Mouse (Mus musculus): ENCODE data around the gene Gm973. TPM values are rescaled to one million over a fixed set of nuclear protein-coding genes. Genes with fewer than 3 reads are reported as not detected.

Gene Gm973
- total and polyA plus RNA-seq, 3 experiments: 2.3 to 14.9 (median 7.6) TPM

GRCm38 (mm10) chr1:59481456-59482291 is 34.4 kb upstream of the Gm973 start (continued):
- no peak for TF ChIP-seq RAD21 (IDR thresholded peaks at IDR 0.05; ENCODE audit: low read depth, low read length)
- no peak for TF ChIP-seq PAX5 (IDR thresholded peaks at IDR 0.05; ENCODE audit: low read length)
- TF ChIP-seq RCOR1 (conservative IDR thresholded peaks at IDR 0.05; ENCODE audit: low read depth, low read length): no peak
- TF ChIP-seq UBTF (IDR thresholded peaks at IDR 0.05; ENCODE audit: low read depth, low read length): no peak
- no peak for TF ChIP-seq JUN (IDR thresholded peaks at IDR 0.05; ENCODE audit: insufficient read depth, low read depth, low read length)
- no peak for TF ChIP-seq MAFK (IDR thresholded peaks at IDR 0.05; ENCODE audit: insufficient replicate concordance, low read length)
- peak; percentile 21; the same call in 1 of the 2 replicates for TF ChIP-seq IRF4 (IDR thresholded peaks at IDR 0.05; ENCODE audit: low read depth, low read length)
- TF ChIP-seq ELF1 (IDR thresholded peaks at IDR 0.05; ENCODE audit: low read depth, low read length): peak; percentile 85
- peak; percentile 94 for TF ChIP-seq CHD2 (IDR thresholded peaks at IDR 0.05; ENCODE audit: low read length)
- no peak for TF ChIP-seq ZKSCAN1 (IDR thresholded peaks at IDR 0.05; ENCODE audit: borderline replicate concordance, low read depth, low read length)
- no peak for TF ChIP-seq ETS1 (conservative IDR thresholded peaks at IDR 0.05; ENCODE audit: low read depth, low read length)
- peak; percentile 54; the same call in 1 of the 2 replicates for TF ChIP-seq E2F4 (IDR thresholded peaks at IDR 0.05; ENCODE audit: insufficient replicate concordance, low read depth, low read length)
- no peak; the same call in 1 of the 2 replicates for TF ChIP-seq MAX (IDR thresholded peaks at IDR 0.05; ENCODE audit: low read length)
- TF ChIP-seq SMC3 (IDR thresholded peaks at IDR 0.05; ENCODE audit: low read depth, low read length): no peak; the same call in 1 of the 2 replicates
- TF ChIP-seq ZMIZ1 (IDR thresholded peaks at IDR 0.05; ENCODE audit: low read depth, low read length): peak; percentile 47; the same call in 1 of the 2 replicates
- TF ChIP-seq ZC3H11A (IDR thresholded peaks at IDR 0.05; ENCODE audit: low read depth, low read length): no peak
- no peak for TF ChIP-seq USF2 (conservative IDR thresholded peaks at IDR 0.05; ENCODE audit: low read depth, low read length)
- TF ChIP-seq USF1 (IDR thresholded peaks at IDR 0.05; ENCODE audit: low read depth, low read length): no peak; the same call in 1 of the 2 replicates
- TF ChIP-seq POLR2AphosphoS2 (IDR thresholded peaks at IDR 0.05; ENCODE audit: low read depth, low read length): peak; percentile 46; the same call in 1 of the 2 replicates
- TF ChIP-seq KAT2A (IDR thresholded peaks at IDR 0.05; ENCODE audit: insufficient replicate concordance, low read length): no peak
- no peak for TF ChIP-seq CHD1 (IDR thresholded peaks at IDR 0.05; ENCODE audit: low read depth, low read length)

- TF ChIP-seq MAZ (IDR thresholded peaks at IDR 0.05; ENCODE audit: low read depth, low read length): no peak
- no peak for TF ChIP-seq NRF1 (IDR thresholded peaks at IDR 0.05; ENCODE audit: low read depth, low read length)
- TF ChIP-seq USF2 (conservative IDR thresholded peaks at IDR 0.05; ENCODE audit: low read depth, low read length): no peak
- TF ChIP-seq EP300 (IDR thresholded peaks at IDR 0.05; ENCODE audit: low read length): no peak
- 0 out of 2 replicates have a peak, but pooled peaks have one; percentile 17 for TF ChIP-seq MYC (IDR thresholded peaks at IDR 0.05; ENCODE audit: low read depth, low read length)
- no peak for TF ChIP-seq MEF2A (IDR thresholded peaks at IDR 0.05; ENCODE audit: borderline replicate concordance, low read depth, low read length)
- TF ChIP-seq BHLHE40 (IDR thresholded peaks at IDR 0.05; ENCODE audit: low read depth, low read length): no peak
- TF ChIP-seq ELF1 (IDR thresholded peaks at IDR 0.05; ENCODE audit: low read depth, low read length): no peak
- TF ChIP-seq CHD1 (IDR thresholded peaks at IDR 0.05; ENCODE audit: low read depth, low read length): peak; percentile 48; the same call in 1 of the 2 replicates
- peak; percentile 59 for TF ChIP-seq MXI1 (IDR thresholded peaks at IDR 0.05; ENCODE audit: low read depth, low read length)
- peak; percentile 88; the same call in 1 of the 2 replicates for TF ChIP-seq UBTF (IDR thresholded peaks at IDR 0.05; ENCODE audit: low read depth, low read length)
- peak; percentile 10; the same call in 1 of the 2 replicates for TF ChIP-seq IRF4 (IDR thresholded peaks at IDR 0.05; ENCODE audit: low read depth, low read length)
- no peak for TF ChIP-seq KAT2A (IDR thresholded peaks at IDR 0.05; ENCODE audit: insufficient replicate concordance, low read length)
- in situ Hi-C loops (cut with MboI; ENCODE audit: low pct_ligation_motif_present, low pct_unique_long_range_greater_than_20kb, low sequenced_read_pairs): no loop called here
- Histone ChIP-seq H3K36me3 (replicated peaks in 1 of 2; ENCODE audit: control insufficient read depth in 1 of 2, insufficient read depth in 1 of 2, low read length in 1 of 2) (peaks cover 14 to 20% of the 10 kb centered on the region in 2 experiments), H3K4me3 (replicated peaks in 1 of 3; ENCODE audit: low read depth in 2 of 3, low read length in 2 of 3, poor library complexity in 1 of 3) (peak within 1 kb of the TSS; percentile 62 to 83 (median 64)), H3K4me2 (ENCODE audit: insufficient read depth, low read depth, poor library complexity, severe bottlenecking) (peak within 1 kb of the TSS; percentile 84), H3K79me2 (replicated peaks; ENCODE audit: control insufficient read depth, extremely low read depth, insufficient read depth, poor library complexity, severe bottlenecking) (peaks cover 36% of the 10 kb centered on the region), H3K27me3 (replicated peaks) (no peaks in the 10 kb centered on the region), H3K9ac (ENCODE audit: insufficient read depth, low read depth) (peak within 1 kb of the TSS; percentile 75), H3K4me1 (ENCODE audit: control insufficient read depth in 1 of 2, insufficient read depth in 2 of 2) (peaks cover 15 to 48% of the 10 kb centered on the region in 2 experiments), H3K27ac (ENCODE audit: insufficient read depth, low read depth) (peak within 1 kb of the TSS; percentile 67), H3K9me3 (replicated peaks; ENCODE audit: low read length) (peaks cover 15% of the 10 kb centered on the region)
- dilution Hi-C loops (cut with MboI; ENCODE audit: extremely low pct_ligation_motif_present, extremely low pct_unique_long_range_greater_than_20kb, low sequenced_read_pairs): no loop called here
- no peak for DNase-seq (ENCODE audit: extremely low read depth)
Observed at GRCm38 (mm10) chr1:59482331-59482695, 33.8 kb upstream of the Gm973 start, which contains the start of gene Fzd7. Fzd7 (plus strand) TSS chr1:59482424.

Data from CH12.LX (cell line).